Mouse (Mus musculus): ENCODE results near the gene Mat2b. TPM values are rescaled to one million over a fixed set of nuclear protein-coding genes. Genes with fewer than 3 reads are reported as not detected.

Gene Mat2b
- 117 TPM for polyA plus RNA-seq (2014; fragmentation: Illumina TruSeq; extraction: RNeasy Lipid Tissue Mini Kit (QIAGEN cat#74804); ENCODE audit: low replicate concordance)

DNA sequence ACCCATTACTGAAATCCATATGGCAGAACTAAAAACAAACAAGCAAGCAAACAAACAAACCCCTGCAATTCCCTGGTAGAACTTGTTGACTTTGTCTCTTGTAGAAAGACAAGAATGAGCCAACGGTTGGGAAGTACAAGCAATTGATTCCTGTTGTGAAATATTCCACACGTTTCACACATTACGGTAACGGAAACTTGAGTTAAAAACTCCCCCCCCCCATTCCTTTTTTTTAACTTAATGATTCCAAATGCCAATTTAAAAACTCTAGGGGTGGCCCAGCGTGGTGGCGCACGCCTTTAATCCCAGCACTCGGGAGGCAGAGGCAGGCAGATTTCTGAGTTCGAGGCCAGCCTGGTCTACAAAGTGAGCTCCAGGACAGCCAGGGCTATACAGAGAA lies at the start of gene Mat2b:
TSS of gene Mat2b (minus strand) at position 101 of the 400 bp plus-strand sequence.

DNA sequence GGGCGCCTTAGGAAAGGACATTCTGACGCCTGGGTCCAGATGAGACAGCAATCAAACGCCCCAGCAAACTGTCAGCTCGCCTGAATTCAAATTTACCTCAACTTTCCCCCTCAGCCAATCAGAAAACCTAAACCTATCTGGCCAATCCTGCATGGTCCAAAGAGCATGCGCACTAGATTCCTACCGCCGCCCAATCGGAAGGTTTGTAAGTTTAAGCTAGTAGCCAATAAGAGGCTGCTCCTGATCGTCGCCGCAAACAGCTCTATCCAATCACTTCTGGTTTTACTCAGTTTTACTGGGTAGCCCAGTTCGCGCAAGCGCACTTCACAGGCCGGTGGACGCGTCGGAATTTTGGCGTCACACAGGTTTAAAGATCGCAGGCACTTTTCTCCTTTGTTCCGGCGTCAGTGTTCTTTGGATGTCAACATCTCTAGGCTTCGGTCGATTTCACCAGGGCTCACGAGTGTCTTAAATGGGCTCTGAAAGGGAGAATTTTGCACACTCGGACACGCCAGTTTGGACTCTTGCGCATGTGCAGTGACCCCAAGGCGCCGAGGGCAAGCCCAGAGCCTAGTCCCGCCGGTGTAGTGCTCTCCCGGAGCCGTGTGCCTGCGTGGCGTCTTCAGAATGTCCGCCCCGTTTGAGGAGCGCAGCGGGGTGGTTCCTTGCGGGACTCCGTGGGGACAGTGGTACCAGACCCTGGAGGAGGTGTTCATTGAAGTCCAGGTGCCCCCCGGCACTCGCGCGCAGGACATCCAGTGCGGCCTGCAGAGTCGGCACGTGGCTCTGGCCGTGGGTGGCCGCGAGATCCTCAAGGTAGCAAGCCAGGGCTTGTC lies 38.6 kb upstream of the Mat2b start, which contains the start of the genes Hmmr and Nudcd2:
TSS of gene Hmmr (minus strand) at position 84 of the 836 bp plus-strand sequence.
TSS of gene Nudcd2 (plus strand) at position 329 of the 836 bp plus-strand sequence.

Other genes with a start within 250 kb of the Mat2b start
- 21.6 TPM for gene Hmmr, start 38.2 kb upstream of the Mat2b start, polyA plus RNA-seq (2014; fragmentation: Illumina TruSeq; extraction: RNeasy Lipid Tissue Mini Kit (QIAGEN cat#74804); ENCODE audit: low replicate concordance)
- gene Nudcd2, start 38.5 kb upstream of the Mat2b start, polyA plus RNA-seq (2014; fragmentation: Illumina TruSeq; extraction: RNeasy Lipid Tissue Mini Kit (QIAGEN cat#74804); ENCODE audit: low replicate concordance): 86.8 TPM
- gene Ccng1, start 60.1 kb upstream of the Mat2b start, polyA plus RNA-seq (2014; fragmentation: Illumina TruSeq; extraction: RNeasy Lipid Tissue Mini Kit (QIAGEN cat#74804); ENCODE audit: low replicate concordance): 174 TPM

Measured in small intestine, adult 10 weeks (tissue).